Mouse (Mus musculus): ENCODE data around the gene Dbil5. TPM values are rescaled to one million over a fixed set of nuclear protein-coding genes. Genes with fewer than 3 reads are reported as not detected.

Gene Dbil5
- polyA plus RNA-seq (2012; fragmentation: generic; extraction: Trizol) = under 1 TPM; 0.42 to 0.44 TPM

GRCm38 (mm10) chr11:76217390-76217800 lies at the start of gene Dbil5, which contains the start of gene Gemin4:
Gene Dbil5, plus strand, starts transcription at chr11:76217608.
Gene Gemin4, minus strand, starts transcription at chr11:76217664.

GRCm38 (mm10) chr11:76179495-76180145 lies 37.8 kb upstream of the Dbil5 start, which contains the start of the genes Vps53 and Fam57a:
Gene Vps53, minus strand, starts transcription at chr11:76179647.
Gene Fam57a, plus strand, starts transcription at chr11:76179671.

GRCm38 (mm10) chr11:76242901-76243810 lies 25.7 kb downstream of the Dbil5 start, which contains the start of the genes Mrm3 and Glod4:
Gene Mrm3, plus strand, starts transcription at chr11:76243715.
Gene Glod4, minus strand, starts transcription at chr11:76243725.

Other genes starting within 250 kb of the Dbil5 start
- gene 1700016K19Rik, start 217.7 kb upstream of the Dbil5 start, polyA plus RNA-seq (2012; fragmentation: generic; extraction: Trizol) = not detected
- 1 to 10 TPM; 5.2 to 6.4 TPM for gene Rflnb, start 189.8 kb upstream of the Dbil5 start, polyA plus RNA-seq (2012; fragmentation: generic; extraction: Trizol)
- gene Vps53, start 38.0 kb upstream of the Dbil5 start, polyA plus RNA-seq (2012; fragmentation: generic; extraction: Trizol) = 10 to 100 TPM; 24.0 to 44.0 TPM
- 10 to 100 TPM in 1 of 2 experiments, 1 to 10 TPM in 1; 8.1 to 11.1 TPM for gene Fam57a, start 37.9 kb upstream of the Dbil5 start, polyA plus RNA-seq (2012; fragmentation: generic; extraction: Trizol)
- gene Gemin4, start 56 bp downstream of the Dbil5 start, polyA plus RNA-seq (2012; fragmentation: generic; extraction: Trizol) = 10 to 100 TPM in 1 of 2 experiments, 1 to 10 TPM in 1; 9.5 to 18.3 TPM
- 10 to 100 TPM in 1 of 2 experiments, 1 to 10 TPM in 1; 9.2 to 17.7 TPM for gene Mrm3, start 26.1 kb downstream of the Dbil5 start, polyA plus RNA-seq (2012; fragmentation: generic; extraction: Trizol)
- 10 to 100 TPM; 22.9 to 77.1 TPM for gene Glod4, start 26.1 kb downstream of the Dbil5 start, polyA plus RNA-seq (2012; fragmentation: generic; extraction: Trizol)
- 10 to 100 TPM; 32.1 to 84.5 TPM for gene Nxn, start 181.5 kb downstream of the Dbil5 start, polyA plus RNA-seq (2012; fragmentation: generic; extraction: Trizol)
- 100 to 1,000 TPM in 1 of 2 experiments, 10 to 100 TPM in 1; 92.1 to 113 TPM for gene Timm22, start 189.3 kb downstream of the Dbil5 start, polyA plus RNA-seq (2012; fragmentation: generic; extraction: Trizol)